Mouse (Mus musculus) liver, adult 2 months (tissue): ENCODE measurements around the gene Has3.

ENCODE experiments used
- CTCF ChIP-seq: fragments of 200-500 bp; IDR thresholded peaks from 2 replicates; pipeline ENCODE4 v1.5.1; 2011; ENCODE audit warnings: low read depth, low read length, control low read depth
- POLR2A ChIP-seq: fragments of 200-500 bp; IDR thresholded peaks from 2 replicates; pipeline ENCODE4 v1.6.1; 2011; ENCODE audit warnings: low read length, control low read depth; ENCODE audit not compliant: insufficient read depth; ENCODE audit errors: extremely low read depth

DNA sequence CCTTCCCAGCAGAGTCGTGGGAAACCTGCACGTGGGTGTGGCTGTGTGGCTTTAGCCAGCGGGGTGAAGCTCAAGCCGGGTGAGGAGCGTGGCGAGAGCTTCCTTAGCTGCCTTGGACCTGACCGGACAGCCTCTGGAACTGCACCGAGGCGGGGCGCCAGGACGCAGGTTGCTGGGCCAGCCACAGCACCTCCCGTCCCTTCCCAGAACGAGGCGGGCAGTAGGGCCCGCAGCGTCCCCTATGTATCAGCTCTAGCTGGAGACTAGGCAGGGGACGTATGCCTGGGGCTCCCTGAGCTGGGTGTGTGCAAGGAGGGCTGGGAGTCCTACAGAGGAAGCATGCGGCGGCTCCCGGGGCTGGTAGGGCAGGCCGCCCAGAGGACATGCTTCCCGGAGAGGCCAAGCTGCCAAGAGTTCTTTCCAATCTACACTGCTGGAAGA lies 1.9 kb downstream of the Has3 start:
- no peak for TF ChIP-seq POLR2A
- no peak for TF ChIP-seq CTCF
